Mouse (Mus musculus): ENCODE measurements around the gene Fastkd3.

- no peak for TF ChIP-seq CTCF (IDR thresholded peaks at IDR 0.05; ENCODE audit: low read depth)
- no peak for TF ChIP-seq EP300 (IDR thresholded peaks at IDR 0.05; ENCODE audit: low read depth)
These were observed 15.6 kb downstream of the Fastkd3 start for GRCm38 (mm10) chr13:68597667-68598066.
